Mouse (Mus musculus): Measurements from ENCODE around the gene Scin.
A peak's percentile ranks its signal among the peaks of the same experiment; 100 is the strongest.
"Not testable (repeated sequence)": the region's sequence is repeated elsewhere in the genome, so short reads cannot be mapped to it uniquely, and the experiment has no call there.

The Scin gene

DNA sequence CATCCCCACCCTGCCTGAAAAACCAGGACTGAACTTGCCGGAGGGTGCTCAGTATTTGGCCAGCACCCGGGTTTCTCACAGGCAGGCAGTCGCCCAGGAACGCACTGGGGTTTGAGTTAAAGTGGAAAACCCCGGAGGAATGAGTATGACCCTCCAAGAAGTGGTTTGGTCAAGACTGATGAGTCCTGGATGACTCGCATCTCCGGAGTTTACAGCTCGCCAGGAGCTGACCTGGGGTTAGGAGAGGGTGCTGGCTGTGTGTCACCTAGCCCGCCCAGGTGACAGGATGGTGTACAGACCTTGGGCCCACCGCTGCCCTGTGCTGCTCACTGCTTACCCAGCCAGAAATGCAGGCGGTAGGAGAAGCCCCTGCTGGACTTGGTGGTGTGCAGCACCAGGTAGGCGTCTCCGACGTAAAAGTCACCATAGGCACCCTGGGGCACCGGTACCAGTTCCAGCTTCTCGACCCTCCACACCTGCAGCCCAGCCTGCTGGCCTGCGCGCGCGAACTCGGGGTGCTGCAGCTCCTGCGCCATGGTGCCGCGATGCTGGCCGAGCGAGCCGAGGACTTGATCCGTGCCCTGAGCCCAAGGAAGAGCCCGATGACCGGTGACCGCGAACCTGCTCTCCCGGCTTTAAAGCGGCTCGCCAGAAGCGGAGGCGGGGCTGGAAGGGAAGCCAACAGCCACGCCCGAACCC is at the start of gene Scin:
Gene Scin, minus strand, starts transcription at position 656 of the 699 bp plus-strand sequence.
- DNase-seq (ENCODE audit: low spot score) = peak; percentile 4

DNA sequence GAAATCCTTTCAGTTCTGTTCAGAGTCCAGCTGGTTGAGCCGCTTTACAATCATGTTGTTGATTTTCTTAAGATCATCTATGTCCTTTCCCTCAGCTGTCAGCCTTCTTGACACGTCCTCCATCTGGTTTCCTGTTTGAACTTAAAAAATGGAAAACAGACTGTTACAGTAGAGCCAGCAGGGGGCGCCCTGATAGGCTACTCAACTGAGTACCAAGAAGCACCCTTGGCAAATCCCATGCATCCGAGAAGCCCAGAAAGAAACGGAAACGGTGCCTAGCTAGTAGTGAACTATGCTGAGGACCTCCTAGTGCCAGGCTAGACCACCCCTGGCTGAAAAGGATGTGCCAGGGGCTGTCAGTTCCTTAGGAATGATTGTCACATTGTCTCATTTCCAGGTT is 43.1 kb upstream of the Scin start:
- no peak for DNase-seq (ENCODE audit: low spot score)

DNA sequence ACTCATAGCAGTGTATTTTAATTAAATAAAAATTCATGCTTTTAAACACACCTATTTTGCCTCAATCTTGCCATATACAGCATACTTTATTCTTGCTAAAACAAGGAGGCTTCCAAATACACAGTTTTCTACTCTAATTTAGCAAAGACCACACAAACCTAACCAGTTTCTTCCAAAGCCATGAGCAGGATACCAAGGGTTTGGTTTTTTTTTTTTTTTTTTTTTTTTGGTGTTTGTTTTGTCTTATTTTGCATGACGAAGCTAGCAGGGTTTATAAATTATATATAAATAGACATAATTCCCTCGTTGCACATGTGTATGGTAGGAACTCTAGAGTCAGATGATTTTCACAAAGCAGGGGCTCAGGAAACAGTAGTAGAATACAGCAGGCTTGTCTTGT is 42.1 kb upstream of the Scin start:
- no peak for DNase-seq (ENCODE audit: low spot score)

DNA sequence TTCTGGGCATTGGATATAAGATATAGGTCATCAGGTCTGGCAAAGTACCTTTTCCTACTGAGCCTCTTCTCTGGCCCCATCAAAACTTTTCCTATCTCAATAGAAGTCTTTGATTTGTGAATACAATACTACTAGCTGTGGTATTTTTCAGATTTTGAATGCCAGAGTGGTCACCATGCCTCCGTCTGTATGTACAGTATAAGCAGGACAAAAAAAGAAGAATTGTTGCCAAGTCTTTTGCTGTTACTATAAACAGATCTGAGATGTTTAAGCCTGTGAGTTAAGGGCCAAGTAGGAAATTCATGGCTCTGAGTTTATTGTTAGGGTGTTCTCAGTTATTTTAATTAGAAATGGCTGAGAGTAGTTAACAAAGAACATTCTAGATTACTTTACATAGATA is 41.1 kb upstream of the Scin start:
- not testable (repeated sequence) for DNase-seq (ENCODE audit: low spot score)

DNA sequence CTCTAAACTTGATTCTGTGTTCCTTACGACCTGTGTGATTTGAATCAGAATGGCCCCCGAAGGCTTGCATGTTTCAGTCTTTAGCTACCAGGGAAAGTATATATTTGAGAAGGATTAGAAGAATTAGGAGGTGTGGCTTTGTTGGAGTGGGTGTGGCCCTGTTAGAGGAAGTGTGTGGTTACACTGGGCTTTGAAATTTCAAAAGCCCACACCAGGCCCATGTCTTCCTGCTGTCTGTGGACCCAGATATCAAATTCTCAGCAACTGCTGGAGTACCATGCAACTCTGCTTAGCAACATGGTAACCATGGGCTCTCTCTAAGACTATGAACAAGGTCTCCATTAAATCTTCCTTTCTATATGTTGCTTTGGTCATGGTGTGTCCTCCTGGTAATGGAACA is 37.6 kb upstream of the Scin start:
- no peak for DNase-seq (ENCODE audit: low spot score)

DNA sequence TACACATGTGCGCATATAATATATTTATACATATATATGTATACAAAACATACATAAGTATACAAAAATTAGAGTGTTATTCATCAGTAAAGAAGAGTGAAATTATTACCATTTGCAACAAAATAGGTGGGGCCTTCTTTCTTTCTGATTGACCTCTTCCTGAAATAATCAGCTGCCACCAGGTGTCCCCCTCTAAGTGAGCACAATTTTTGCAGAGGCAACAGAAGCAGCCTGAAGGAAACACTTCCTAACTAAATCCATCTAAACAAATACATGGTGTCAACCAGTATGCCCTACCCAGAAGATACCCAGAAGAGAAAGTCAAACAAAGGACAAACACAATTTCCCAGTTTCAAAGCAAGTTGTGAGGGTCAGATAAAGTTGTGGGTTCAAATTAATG is 35.6 kb upstream of the Scin start:
- DNase-seq (ENCODE audit: low spot score) = no peak

DNA sequence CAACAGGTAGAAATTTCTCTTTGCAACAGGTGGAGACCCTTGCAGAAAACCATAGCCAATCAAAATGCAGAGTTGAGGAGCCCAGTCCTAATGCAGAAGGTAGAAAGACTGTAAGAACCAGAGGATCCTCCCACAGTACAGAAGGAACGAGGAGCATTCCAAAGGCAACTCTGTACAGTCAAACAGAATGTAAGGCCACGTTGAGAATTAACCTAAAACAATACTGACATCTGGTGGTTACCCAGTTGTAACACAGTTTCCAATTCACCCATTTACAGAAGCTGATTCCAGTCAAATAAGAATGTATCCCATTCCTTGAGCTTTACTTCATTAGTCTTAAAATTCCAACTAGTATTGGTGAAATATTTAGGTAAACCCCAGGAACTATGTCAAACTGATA is 30.6 kb upstream of the Scin start:
- no peak for DNase-seq (ENCODE audit: low spot score)

DNA sequence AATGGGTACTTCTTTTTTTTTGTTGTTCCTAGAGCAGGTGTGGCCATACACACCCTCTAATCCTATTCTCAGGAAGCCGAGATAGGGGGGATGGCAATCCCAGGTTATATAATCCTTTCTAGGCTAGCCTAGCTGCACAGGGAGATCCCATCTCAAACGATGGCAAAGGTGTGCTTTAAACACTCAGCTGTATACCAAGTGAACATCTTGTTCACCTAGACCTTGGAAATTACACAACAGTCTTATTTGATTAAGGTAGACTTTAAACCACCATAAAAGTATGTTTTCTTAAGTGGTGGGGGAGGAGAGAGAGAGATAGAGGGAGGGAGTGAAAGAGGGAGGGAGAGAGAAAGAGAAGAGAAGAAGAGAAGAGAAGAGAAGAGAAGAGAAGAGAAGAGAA is 26.7 kb upstream of the Scin start:
- no peak for DNase-seq (ENCODE audit: low spot score)

DNA sequence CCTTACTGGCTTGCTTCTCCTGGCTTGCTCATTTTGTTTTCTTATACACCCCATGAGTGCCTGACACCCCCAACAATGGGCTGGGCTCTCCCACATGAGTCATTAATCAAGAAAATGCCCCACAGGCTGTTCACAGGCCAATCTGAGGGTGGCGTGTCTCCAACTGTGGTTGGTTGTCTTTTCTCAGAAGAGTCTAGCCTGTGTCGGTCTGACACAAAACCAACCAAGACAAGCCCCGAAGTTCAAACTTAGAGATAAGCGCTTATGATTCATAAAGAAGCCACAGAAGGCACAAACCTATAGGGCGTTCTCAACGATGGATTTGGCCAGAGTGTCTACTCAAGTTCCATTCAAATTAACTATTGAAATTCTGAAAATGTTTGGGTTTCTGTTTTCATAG is 20.2 kb upstream of the Scin start:
- no peak for DNase-seq (ENCODE audit: low spot score)

DNA sequence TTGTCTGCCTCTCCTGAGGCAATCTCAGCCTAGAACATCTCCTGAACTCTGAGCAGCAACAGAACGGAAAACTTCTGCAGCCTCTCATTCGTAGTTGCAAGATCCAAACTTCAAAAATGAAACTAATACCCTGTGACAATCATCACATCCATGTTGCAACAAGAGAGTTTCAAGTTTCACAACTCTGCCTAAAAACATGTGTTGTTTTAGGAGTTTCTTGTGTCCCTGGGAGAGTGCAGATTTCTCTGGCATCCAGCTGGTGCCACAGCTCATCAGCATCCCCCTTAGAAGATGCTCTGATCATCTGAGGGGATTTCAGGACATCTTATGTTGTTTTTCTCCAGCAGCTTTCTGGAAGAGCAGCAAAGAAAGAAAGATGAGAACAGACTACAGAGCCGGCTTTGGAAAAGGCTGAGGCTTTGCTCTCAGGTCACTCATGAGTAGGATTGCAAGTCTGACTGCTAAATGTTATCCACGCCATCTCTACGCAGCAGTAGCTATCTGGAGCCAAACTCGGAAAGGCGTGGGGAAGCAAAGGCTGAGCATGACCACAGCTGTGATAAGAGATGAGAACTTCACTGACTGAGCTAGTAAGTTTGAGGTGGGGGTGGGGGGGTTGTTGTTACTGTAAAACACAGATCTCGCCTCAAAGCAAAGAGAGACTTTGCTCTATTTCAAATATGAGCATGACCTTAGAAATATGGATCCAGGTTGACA is 18.5 kb upstream of the Scin start:
- no peak for DNase-seq (ENCODE audit: low spot score)

DNA sequence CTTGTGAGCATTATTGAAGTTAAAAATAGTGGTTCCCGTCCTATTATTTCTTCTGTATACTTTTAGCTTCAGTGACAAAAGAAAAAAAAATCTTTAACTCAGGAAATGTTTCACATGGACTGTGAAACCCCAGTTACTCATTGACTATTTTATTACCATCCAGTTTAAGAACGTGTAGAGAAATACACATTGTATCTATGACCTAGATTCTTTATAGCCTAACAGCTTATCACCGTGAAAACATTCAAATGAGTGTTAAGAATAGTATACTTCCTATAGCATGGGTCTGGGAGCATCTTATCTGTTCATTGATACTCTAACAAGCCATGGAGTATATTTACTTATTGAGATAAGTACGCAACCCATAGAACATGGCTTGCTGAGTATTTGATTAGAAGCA is 13.3 kb upstream of the Scin start:
- no peak for DNase-seq (ENCODE audit: low spot score)

DNA sequence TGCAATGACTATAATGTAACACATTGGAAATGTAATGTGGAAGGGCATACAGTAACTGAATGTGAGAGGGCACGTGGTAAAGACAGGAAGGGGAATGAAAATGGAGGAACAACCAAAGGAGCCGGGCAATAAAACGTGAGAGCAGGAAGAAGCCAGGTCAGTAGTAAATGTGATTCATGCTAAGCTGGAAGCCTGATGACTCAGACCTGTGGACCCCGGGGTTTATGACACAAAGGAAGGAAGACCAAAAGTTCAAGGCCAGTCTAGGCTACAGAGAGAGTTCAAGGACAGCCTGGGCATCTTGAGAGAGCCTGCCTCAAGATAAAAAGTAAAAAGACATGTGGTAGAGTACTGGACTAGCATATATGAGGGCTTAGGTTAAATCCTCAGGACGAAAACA is 12.5 kb upstream of the Scin start:
- no peak for DNase-seq (ENCODE audit: low spot score)

DNA sequence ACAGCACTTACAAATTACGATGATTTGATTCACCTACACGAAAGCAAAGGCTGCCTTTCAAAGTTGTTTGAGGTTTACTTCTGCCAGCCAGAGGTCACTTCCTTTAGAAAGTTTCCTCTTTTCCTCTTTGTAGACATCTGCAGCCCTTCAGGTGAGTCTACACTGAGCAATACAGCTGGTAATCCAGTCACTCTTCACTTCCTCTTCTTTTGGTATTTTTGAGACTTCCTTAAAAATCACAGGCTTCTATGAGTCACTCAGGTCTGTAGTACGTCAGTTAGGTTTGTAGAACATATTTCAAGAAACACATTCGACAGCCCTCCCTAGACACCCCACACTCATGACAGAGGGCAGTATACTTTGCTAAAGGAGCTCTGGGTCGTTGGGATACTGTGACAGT is 6.7 kb upstream of the Scin start:
- DNase-seq (ENCODE audit: low spot score) = no peak

DNA sequence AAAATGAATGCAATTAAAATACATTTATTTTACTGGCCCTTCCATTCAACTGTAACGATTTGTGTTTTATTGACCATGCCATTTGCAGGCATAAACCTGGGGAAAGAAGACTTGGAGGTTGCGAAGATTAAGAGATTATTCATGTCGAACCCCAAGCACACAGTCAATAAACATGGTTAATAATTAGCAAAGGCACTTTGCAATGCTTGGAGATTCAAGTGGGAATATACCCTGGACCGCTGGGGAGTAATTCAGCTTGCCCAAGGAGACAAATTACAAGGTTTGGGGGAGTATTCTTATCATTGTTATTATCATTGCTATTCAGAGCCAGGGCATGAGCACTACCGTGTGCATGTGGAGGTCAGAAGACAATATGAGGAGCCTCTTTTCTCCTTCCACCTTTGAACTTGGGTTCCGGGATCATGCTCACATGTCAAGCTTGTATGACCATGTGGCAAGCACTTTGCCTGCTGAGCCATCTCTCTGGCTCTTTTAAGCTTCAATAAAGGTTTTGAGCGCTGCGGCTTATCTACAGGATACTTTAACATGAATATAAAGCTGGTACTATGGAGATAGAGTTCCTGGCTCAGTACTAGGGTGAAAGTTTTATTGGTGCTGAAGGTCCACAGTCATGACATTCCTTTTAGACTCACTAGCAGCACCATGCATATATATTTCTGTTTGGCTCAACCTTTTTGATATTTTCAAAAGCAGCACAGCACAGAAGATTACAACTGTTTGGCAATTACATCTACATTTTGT is 5.6 kb upstream of the Scin start:
- DNase-seq (ENCODE audit: low spot score) = no peak

DNA sequence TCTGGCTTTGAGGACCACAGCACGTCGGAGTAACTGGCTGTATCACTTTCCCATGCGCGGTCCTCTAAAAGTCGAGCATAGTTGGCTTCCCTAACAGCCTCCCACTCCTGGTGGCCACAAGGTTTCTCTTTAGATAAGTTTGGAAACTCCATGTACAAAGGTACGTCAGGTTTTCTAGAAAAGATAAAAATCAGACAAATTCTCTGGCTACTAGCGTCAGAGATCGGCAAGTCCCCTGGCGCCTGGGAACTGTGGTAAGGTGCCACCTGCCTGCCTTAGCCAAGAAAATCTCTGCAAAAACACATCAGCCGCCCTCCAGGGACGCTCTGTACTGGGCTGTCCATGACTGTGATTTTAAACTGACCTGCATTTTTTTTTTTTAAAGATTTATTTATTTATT is 501 bp upstream of the Scin start:
- no peak for DNase-seq (ENCODE audit: low spot score)

DNA sequence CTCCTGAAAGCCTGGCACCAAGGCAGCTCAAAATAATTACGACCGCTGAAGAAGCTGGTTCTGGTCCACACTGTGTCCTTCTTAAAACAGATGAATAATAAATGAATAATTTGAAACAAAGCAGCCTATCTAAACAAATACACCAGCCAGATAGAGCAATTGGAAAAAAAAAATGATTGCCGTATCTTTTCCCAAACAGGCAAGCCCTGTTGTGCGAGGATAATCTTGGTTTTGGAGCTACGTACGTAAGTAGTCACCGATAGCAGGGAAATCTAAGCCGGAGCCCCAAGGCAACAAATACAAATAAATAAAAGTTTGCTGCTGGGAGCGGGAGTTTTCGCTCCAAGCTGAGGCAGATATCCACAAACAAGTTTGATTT is 845 bp downstream of the Scin start:
- DNase-seq (ENCODE audit: low spot score) = no peak

DNA sequence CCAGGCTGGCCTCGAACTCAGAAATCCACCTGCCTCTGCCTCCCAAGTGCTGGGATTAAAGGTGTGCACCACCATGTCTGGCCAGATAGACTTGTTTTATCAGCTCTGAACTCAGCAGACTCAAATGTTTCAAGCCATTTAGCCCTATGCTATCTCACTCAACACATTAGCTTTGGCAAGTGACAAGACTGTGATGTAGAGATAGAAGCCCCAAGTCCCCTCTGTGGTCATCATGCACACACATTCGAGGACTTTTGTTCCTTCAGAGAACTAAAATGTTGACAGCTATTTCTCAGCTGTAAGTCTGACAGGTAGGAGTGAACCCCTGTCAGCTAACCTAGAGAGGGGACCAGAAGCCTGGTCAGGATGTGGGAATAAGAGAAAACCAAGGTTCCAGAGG is 15.2 kb downstream of the Scin start:
- no peak for DNase-seq (ENCODE audit: low spot score)

DNA sequence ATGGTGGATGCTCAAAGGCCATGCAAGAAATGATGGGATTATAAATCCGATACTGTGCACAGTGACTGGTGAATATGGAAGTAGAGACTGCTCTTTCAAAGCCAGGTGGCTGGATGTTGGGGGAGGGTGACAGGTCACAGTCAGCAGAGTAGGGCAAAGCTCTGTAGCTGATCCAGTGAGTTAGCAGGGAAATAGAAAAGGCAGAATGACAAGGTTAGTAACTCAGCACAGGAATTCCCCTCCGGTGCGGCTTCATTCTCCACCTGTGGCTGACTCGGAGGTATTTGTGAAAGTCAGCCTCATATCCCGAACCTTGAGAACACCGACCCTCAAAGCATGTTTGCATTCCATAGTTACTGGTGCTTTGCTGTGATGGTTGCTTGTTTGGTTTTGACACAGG is 17.0 kb downstream of the Scin start:
- no peak for DNase-seq (ENCODE audit: low spot score)

DNA sequence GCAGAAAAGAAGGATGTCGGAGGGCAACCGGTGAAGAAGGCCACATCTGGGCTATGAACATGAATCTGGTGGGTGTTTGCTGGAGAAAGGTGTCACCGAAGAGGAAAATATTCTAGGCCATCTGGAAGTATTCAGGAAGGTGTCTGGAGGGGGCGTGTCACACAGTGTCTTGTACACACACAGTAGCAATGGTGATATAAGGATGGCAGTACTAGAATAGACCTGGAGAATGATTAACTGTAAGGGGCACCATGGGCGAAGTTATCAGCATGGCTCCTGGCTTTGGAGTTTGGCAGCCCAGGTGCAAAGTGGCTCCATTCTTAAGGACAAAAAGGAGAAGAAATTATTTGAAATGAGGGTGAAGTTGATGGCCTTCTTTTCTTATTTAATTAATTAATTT is 17.8 kb downstream of the Scin start:
- DNase-seq (ENCODE audit: low spot score) = no peak

DNA sequence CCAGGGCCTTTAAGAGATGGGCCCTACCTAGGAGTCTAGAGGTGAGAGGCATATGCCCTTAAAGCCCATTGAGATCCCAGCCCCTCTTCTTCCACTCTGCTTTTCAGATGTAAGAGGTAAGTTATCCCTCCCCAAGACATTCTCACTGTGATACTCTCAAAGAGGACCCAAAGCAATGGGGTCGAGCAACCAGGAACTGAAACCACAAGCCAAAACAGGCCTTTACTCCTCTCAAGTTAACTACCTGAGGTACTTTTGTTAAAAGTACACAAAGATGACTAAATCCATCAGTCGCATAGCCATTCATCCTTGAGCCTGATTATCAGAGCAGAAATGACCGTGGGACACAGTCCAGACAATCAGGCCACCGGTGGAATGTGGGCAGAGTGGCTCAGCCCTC is 19.1 kb downstream of the Scin start:
- DNase-seq (ENCODE audit: low spot score) = no peak

DNA sequence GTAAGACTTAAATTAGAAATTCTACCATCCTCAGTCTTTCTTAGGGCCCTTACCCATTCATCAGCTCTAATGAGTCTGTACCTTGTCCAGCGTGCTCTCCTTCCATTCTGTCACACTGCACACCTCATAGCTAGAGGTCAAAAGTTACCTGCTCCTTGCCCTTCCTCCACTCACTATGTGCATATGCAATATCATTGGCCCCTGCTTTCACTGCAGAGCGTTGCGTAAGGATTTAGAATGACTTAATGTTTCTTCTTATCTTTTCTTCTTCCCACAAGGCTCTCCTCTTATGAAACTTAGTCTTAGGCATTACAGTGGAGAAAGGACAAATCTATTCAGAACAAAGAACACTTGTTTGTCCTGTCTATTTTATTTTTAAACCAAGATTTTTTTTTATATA is 20.0 kb downstream of the Scin start:
- DNase-seq (ENCODE audit: low spot score) = peak; percentile 3

DNA sequence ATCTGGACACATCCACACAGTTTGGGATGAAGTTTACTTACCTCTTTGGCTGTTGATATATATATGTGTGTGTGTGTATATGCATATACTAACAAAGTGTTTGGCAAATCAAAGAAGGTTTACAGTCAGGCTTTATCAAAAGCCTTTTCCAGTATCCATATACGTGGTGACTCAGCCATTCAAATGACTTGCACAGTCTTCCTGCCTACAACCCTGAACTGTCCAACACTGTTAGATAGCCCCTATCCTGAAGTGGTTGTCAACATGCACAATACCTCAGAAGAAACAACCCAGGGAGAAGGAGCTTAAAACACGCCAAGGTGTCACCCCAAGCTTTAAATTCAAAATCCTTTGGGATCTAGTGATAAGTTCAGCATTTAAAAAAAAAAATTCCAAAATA is 20.4 kb downstream of the Scin start:
- no peak for DNase-seq (ENCODE audit: low spot score)

DNA sequence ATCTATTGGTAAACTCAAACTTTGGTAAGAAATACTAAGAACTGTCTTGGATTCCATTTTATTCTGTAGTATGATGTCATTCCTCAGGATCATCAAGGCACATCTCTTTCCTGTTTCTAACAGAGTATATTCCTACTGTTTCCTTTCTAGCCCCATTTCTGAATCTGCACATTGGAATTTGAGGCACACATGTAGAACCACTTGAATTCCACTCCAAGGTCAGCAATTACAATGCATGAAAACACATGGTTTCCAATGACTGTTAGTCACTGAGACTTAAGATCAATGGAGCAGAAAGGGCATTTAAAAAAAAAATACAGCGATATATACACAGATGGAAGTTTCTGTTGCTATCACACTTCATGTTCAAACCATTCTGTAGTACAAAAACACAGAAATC is 24.8 kb downstream of the Scin start:
- DNase-seq (ENCODE audit: low spot score) = no peak

Measured in yolk sac, embryonic 10.5 days (tissue).